Mouse (Mus musculus) liver, adult 2 months (tissue): ENCODE results near the gene Asf1b.

Source experiments
- CTCF ChIP-seq: fragments of 200-500 bp; IDR thresholded peaks from 2 replicates; pipeline ENCODE4 v1.5.1; 2011; ENCODE audit warnings: low read depth, low read length, control low read depth
- POLR2A ChIP-seq: fragments of 200-500 bp; IDR thresholded peaks from 2 replicates; pipeline ENCODE4 v1.6.1; 2011; ENCODE audit warnings: low read length, control low read depth; ENCODE audit not compliant: insufficient read depth; ENCODE audit errors: extremely low read depth

GRCm38 (mm10) chr8:83937645-83938044, 17.7 kb upstream of the Asf1b start:
- TF ChIP-seq POLR2A: no peak
- TF ChIP-seq CTCF: no peak
